Comparison of ENCODE assay signal across 10 mouse cellular contexts in genomic region chr10:116653511-116653945, GRCm38 (mm10).
DNase-seq lines count a peak whose midpoint lies in the region; ATAC-seq and TF ChIP-seq lines count a peak whose summit lies in the region.
"Had no signal": no experiment of that assay in that cellular context is flagged by ENCODE, and none has a peak within 500 bp of the region (broad histone marks: within the 10 kb centered on the region; RNA-seq: fewer than 3 reads in every experiment).

No protein-coding gene starts in this region.

- no peaks in the 10 kb centered on the region for H3K4me1 ChIP-seq in intestine, postnatal 0 days (replicated peaks; ENCODE audit: control insufficient read depth, insufficient read depth, low read length)
- H3K4me1 ChIP-seq in intestine, embryonic 15.5 days (replicated peaks), result no peaks in the 10 kb centered on the region

- H3K27ac ChIP-seq in intestine, postnatal 0 days (ENCODE audit: low read depth, low read length), result no peak overlapping the region
- no peak overlapping the region for H3K27ac ChIP-seq in intestine, embryonic 15.5 days

- ATAC-seq in intestine, postnatal 0 days, result no peak
- no peak for ATAC-seq in intestine, embryonic 15.5 days
- ATAC-seq: inflammation-experienced regulatory T-cells, adult 6 months had no signal

- no peak overlapping the region for H3K4me3 ChIP-seq in intestine, postnatal 0 days (ENCODE audit: low read depth, low read length)
- no peak overlapping the region for H3K4me3 ChIP-seq in intestine, embryonic 15.5 days (replicated peaks)

- WGBS in intestine, postnatal 0 days, result 78% methylated on average over 12 of the region's 12 CpGs
- 85% methylated on average over 12 of the region's 12 CpGs for WGBS in intestine, embryonic 15.5 days

- H3K36me3 ChIP-seq in intestine, postnatal 0 days (ENCODE audit: control insufficient read depth, insufficient read depth), result no peaks in the 10 kb centered on the region
- H3K36me3 ChIP-seq in intestine, embryonic 15.5 days, result no peaks in the 10 kb centered on the region
- H3K36me3 ChIP-seq: G1E had no signal

- DNase-seq in cerebellum, adult 8-10 months, result peak; percentile 87
- peak; percentile 76 for DNase-seq in layer of hippocampus, adult 9-10 months (ENCODE audit: low spot score)
- DNase-seq in right cerebral cortex, adult 2 months (ENCODE audit: low spot score in 2 of 2), result peak; percentile 76 to 81
- DNase-seq in gastrocnemius, postnatal 10 days, result no peak
- DNase-seq in gastrocnemius, postnatal 4 days (ENCODE audit: low spot score in 2 of 2), result no peak
- DNase-seq in urinary bladder, postnatal 14 days (ENCODE audit: low spot score), result no peak

- TF ChIP-seq CTCF in intestine, postnatal 0 days (IDR thresholded peaks at IDR 0.05; ENCODE audit: low read depth), result 0 out of 2 replicates have a peak, but pooled peaks have one; percentile 3

- H3K9ac ChIP-seq in intestine, postnatal 0 days (ENCODE audit: low read depth, low read length), result no peak overlapping the region
- no peak overlapping the region for H3K9ac ChIP-seq in intestine, embryonic 15.5 days

- H3K27me3 ChIP-seq in intestine, postnatal 0 days (replicated peaks; ENCODE audit: control insufficient read depth, insufficient read depth, low read length), result no peaks in the 10 kb centered on the region
- H3K27me3 ChIP-seq in intestine, embryonic 15.5 days (replicated peaks), result no peaks in the 10 kb centered on the region

- H3K4me2 ChIP-seq in intestine, postnatal 0 days (replicated peaks; ENCODE audit: low read depth), result no peak overlapping the region
- H3K4me2 ChIP-seq in intestine, embryonic 15.5 days (replicated peaks), result no peak overlapping the region

- no peaks in the 10 kb centered on the region for H3K9me3 ChIP-seq in intestine, postnatal 0 days (ENCODE audit: control insufficient read depth)
- no peaks in the 10 kb centered on the region for H3K9me3 ChIP-seq in intestine, embryonic 15.5 days

Comparison
In these comparisons a context has a peak if more than half of its experiments do, and no peak if none do; other contexts are left out.
1. DNase-seq: peak in cerebellum, adult 8-10 months (single experiment), layer of hippocampus, adult 9-10 months (single experiment) and right cerebral cortex, adult 2 months (2 of 2); none in gastrocnemius, postnatal 10 days (single experiment), gastrocnemius, postnatal 4 days (0 of 2) and urinary bladder, postnatal 14 days (single experiment).